Mouse (Mus musculus): ENCODE data around the gene Atp6ap1l. TPM values are rescaled to one million over a fixed set of nuclear protein-coding genes. Genes with fewer than 3 reads are reported as not detected.

Gene Atp6ap1l
- polyA plus RNA-seq, 1 experiment from 2014 or later: not detected

GRCm38 (mm10) chr13:90894819-90895218, 10.3 kb downstream of the Atp6ap1l start:
- H3K4me3 ChIP-seq (ENCODE audit: low read depth, low read length): no peak overlapping the region

GRCm38 (mm10) chr13:90890111-90890510, 15.0 kb downstream of the Atp6ap1l start:
- DNase-seq (ENCODE audit: low spot score) (no peak), ATAC-seq (no peak)
- no peak overlapping the region for H3K4me2 ChIP-seq (replicated peaks; ENCODE audit: low read depth, low read length)
- peaks cover 3% of the 10 kb centered on the region; the same call in 1 of the 2 replicates for H3K4me1 ChIP-seq (ENCODE audit: insufficient read depth, low read depth, low read length)
- no peaks in the 10 kb centered on the region for H3K27me3 ChIP-seq (replicated peaks; ENCODE audit: insufficient read depth, low read length)
- H3K27ac ChIP-seq (ENCODE audit: low read length): no peak overlapping the region
- H3K9ac ChIP-seq (replicated peaks; ENCODE audit: low read depth): no peak overlapping the region
- WGBS: 78% methylated on average over 5 of the region's 5 CpGs
- no peak overlapping the region for H3K4me3 ChIP-seq (ENCODE audit: low read depth, low read length)
- TF ChIP-seq EP300 (IDR thresholded peaks at IDR 0.05): no peak
- TF ChIP-seq CTCF (IDR thresholded peaks at IDR 0.05): no peak
- H3K36me3 ChIP-seq (ENCODE audit: insufficient read depth, low read length): no peaks in the 10 kb centered on the region
- no peaks in the 10 kb centered on the region for H3K9me3 ChIP-seq (ENCODE audit: low read length)

More at GRCm38 (mm10) chr13:90894819-90895218, 10.3 kb downstream of the Atp6ap1l start:
- no peak overlapping the region for H3K27ac ChIP-seq (ENCODE audit: low read length)
- ATAC-seq (no peak), DNase-seq (ENCODE audit: low spot score) (no peak)
- no peaks in the 10 kb centered on the region for H3K36me3 ChIP-seq (ENCODE audit: insufficient read depth, low read length)
- no peaks in the 10 kb centered on the region for H3K27me3 ChIP-seq (replicated peaks; ENCODE audit: insufficient read depth, low read length)
- 92% methylated on average over 4 of the region's 4 CpGs for WGBS
- H3K9ac ChIP-seq (replicated peaks; ENCODE audit: low read depth): no peak overlapping the region
- H3K4me1 ChIP-seq (ENCODE audit: insufficient read depth, low read depth, low read length): no peaks in the 10 kb centered on the region
- no peak overlapping the region for H3K4me2 ChIP-seq (replicated peaks; ENCODE audit: low read depth, low read length)
- no peak for TF ChIP-seq CTCF (IDR thresholded peaks at IDR 0.05)
- TF ChIP-seq EP300 (IDR thresholded peaks at IDR 0.05): no peak
- no peaks in the 10 kb centered on the region for H3K9me3 ChIP-seq (ENCODE audit: low read length)

GRCm38 (mm10) chr13:90886568-90886983, 18.6 kb downstream of the Atp6ap1l start:
- DNase-seq (ENCODE audit: low spot score): peak; percentile 61
- no peaks in the 10 kb centered on the region for H3K36me3 ChIP-seq (ENCODE audit: insufficient read depth, low read length)
- no peak overlapping the region for H3K9ac ChIP-seq (replicated peaks; ENCODE audit: low read depth)
- no peak overlapping the region for H3K27ac ChIP-seq (ENCODE audit: low read length)
- H3K4me3 ChIP-seq (ENCODE audit: low read depth, low read length): peak overlapping the region; percentile 31
- H3K4me1 ChIP-seq (ENCODE audit: insufficient read depth, low read depth, low read length): peaks cover 3% of the 10 kb centered on the region; the same call in 1 of the 2 replicates
- H3K9me3 ChIP-seq (ENCODE audit: low read length): no peaks in the 10 kb centered on the region
- no peaks in the 10 kb centered on the region for H3K27me3 ChIP-seq (replicated peaks; ENCODE audit: insufficient read depth, low read length)
- WGBS: under 1% methylated on average over 18 of the region's 18 CpGs
- no peak for TF ChIP-seq EP300 (IDR thresholded peaks at IDR 0.05)
- peak; percentile 81 for TF ChIP-seq CTCF (IDR thresholded peaks at IDR 0.05)
- ATAC-seq: peak; percentile 59
- H3K4me2 ChIP-seq (replicated peaks; ENCODE audit: low read depth, low read length): peak overlapping the region; percentile 57

GRCm38 (mm10) chr13:90885856-90886532, 19.2 kb downstream of the Atp6ap1l start:
- H3K4me2 ChIP-seq (replicated peaks; ENCODE audit: low read depth, low read length): peak overlapping the region; percentile 57
- no peaks in the 10 kb centered on the region for H3K9me3 ChIP-seq (ENCODE audit: low read length)
- ATAC-seq: peak; percentile 73
- TF ChIP-seq EP300 (IDR thresholded peaks at IDR 0.05): peak; percentile 25; the same call in 1 of the 2 replicates
- TF ChIP-seq CTCF (IDR thresholded peaks at IDR 0.05): no peak
- 22% methylated on average over 13 of the region's 13 CpGs for WGBS
- H3K4me1 ChIP-seq (ENCODE audit: insufficient read depth, low read depth, low read length): peaks cover 3% of the 10 kb centered on the region; the same call in 1 of the 2 replicates
- no peak overlapping the region for H3K9ac ChIP-seq (replicated peaks; ENCODE audit: low read depth)
- H3K36me3 ChIP-seq (ENCODE audit: insufficient read depth, low read length): no peaks in the 10 kb centered on the region
- no peaks in the 10 kb centered on the region for H3K27me3 ChIP-seq (replicated peaks; ENCODE audit: insufficient read depth, low read length)
- H3K4me3 ChIP-seq (ENCODE audit: low read depth, low read length): peak overlapping the region; percentile 31
- H3K27ac ChIP-seq (ENCODE audit: low read length): no peak overlapping the region
- DNase-seq (ENCODE audit: low spot score): peak; percentile 47

- ATAC-seq (no peak), DNase-seq (ENCODE audit: low spot score) (no peak)
- Histone ChIP-seq H3K9ac (replicated peaks; ENCODE audit: low read depth) (no peak overlapping the region), H3K9me3 (ENCODE audit: low read length) (no peaks in the 10 kb centered on the region), H3K27ac (ENCODE audit: low read length) (no peak overlapping the region), H3K36me3 (ENCODE audit: insufficient read depth, low read length) (no peaks in the 10 kb centered on the region), H3K4me2 (replicated peaks; ENCODE audit: low read depth, low read length) (no peak overlapping the region), H3K4me1 (ENCODE audit: insufficient read depth, low read depth, low read length) (peaks cover 3% of the 10 kb centered on the region; the same call in 1 of the 2 replicates), H3K4me3 (ENCODE audit: low read depth, low read length) (no peak overlapping the region), H3K27me3 (replicated peaks; ENCODE audit: insufficient read depth, low read length) (no peaks in the 10 kb centered on the region)
- no peak for TF ChIP-seq EP300 (IDR thresholded peaks at IDR 0.05)
- no peak for TF ChIP-seq CTCF (IDR thresholded peaks at IDR 0.05)
- WGBS: 74% methylated on average over 1 of the region's 1 CpGs
These were observed 23.3 kb downstream of the Atp6ap1l start for GRCm38 (mm10) chr13:90881727-90882429.

GRCm38 (mm10) chr13:90871579-90871978, 33.6 kb downstream of the Atp6ap1l start:
- Histone ChIP-seq H3K36me3 (ENCODE audit: insufficient read depth, low read length) (no peaks in the 10 kb centered on the region), H3K9ac (replicated peaks; ENCODE audit: low read depth) (no peak overlapping the region), H3K27me3 (replicated peaks; ENCODE audit: insufficient read depth, low read length) (no peaks in the 10 kb centered on the region), H3K27ac (ENCODE audit: low read length) (no peak overlapping the region), H3K4me1 (ENCODE audit: insufficient read depth, low read depth, low read length) (no peaks in the 10 kb centered on the region), H3K4me3 (ENCODE audit: low read depth, low read length) (no peak overlapping the region), H3K4me2 (replicated peaks; ENCODE audit: low read depth, low read length) (no peak overlapping the region), H3K9me3 (ENCODE audit: low read length) (no peaks in the 10 kb centered on the region)
- ATAC-seq (no peak), DNase-seq (ENCODE audit: low spot score) (no peak)
- no peak for TF ChIP-seq EP300 (IDR thresholded peaks at IDR 0.05)
- TF ChIP-seq CTCF (IDR thresholded peaks at IDR 0.05): no peak
- WGBS: 47% methylated on average over 4 of the region's 4 CpGs

All from lung, postnatal 0 days (tissue).